In the genomic region with DNA sequence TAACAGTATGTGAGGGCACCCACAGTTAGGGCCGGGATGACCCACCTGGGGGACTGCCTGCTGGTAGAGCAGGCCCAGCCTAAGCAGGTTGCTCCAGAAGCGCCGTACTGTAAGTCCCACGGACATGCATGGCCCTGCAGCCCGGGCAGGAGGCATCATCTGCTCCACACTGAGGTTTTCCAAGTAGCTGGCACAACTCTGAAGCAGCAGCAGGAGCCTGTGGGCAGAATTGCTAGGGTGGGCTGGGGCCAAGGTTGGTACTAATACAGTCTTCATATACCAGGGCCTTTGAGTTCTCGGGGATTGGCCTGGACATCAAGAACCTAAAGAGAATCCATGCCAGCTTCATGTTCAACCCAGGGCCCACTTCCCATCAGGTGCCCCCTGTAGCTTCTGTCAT, we compare ENCODE assay signal across 12 mouse cellular contexts.
"Had no signal": no experiment of that assay in that cellular context is flagged by ENCODE, and none has a peak within 500 bp of the region (broad histone marks: within the 10 kb centered on the region; RNA-seq: fewer than 3 reads in every experiment).

No protein-coding gene starts in this region.

- DNase-seq: retina, postnatal 1 day; right cerebral cortex, adult 18-20 months; right cerebral cortex, postnatal 14 days; right cerebral cortex, postnatal 25 days; right cerebral cortex, postnatal 4 days; spleen, adult 18-20 months; thymus, adult 18-20 months; thymus, adult 2 months; thymus, postnatal 14 days; thymus, postnatal 25 days; thymus, postnatal 36 days; thymus, postnatal 4 days had no signal
